Mouse (Mus musculus) heart, postnatal 0 days (tissue): ENCODE measurements at regions not wholly inside any gene's neighbourhood (a gene's known extent, or its start where the extent isn't known, plus 50 kb on each side); places are given as distances from the start of the nearest gene placed in this dataset.

ENCODE experiments used
- ATAC-seq: fragments of 200-750 bp; cut with Nextera tagmentation; 2 replicates; pipeline ENCODE4 v1.8.0; 2017; ENCODE audit warnings: low read depth, moderate number of reproducible peaks, moderate library complexity; ENCODE audit not compliant: insufficient read depth
- DNase-seq: peaks from one replicate; pipeline ENCODE4 v3.0.0-alpha.2; 2016; ENCODE audit warnings: low spot score
- H3K27ac ChIP-seq: fragments of 300-500 bp; sonication (generic); 2 replicates; pipeline ENCODE4 v1.5.1; 2014; ENCODE audit warnings: low read depth, mild to moderate bottlenecking
- H3K27me3 ChIP-seq: fragments of 300-500 bp; sonication (generic); 2 replicates; pipeline ENCODE4 v1.6.1; 2014; ENCODE audit warnings: low read length, mixed read lengths; ENCODE audit not compliant: control insufficient read depth, insufficient read depth
- H3K36me3 ChIP-seq: fragments of 300-500 bp; sonication (generic); replicated peaks from 2 replicates; pipeline ENCODE4 v1.6.1; 2014; ENCODE audit warnings: low read length, mixed read lengths; ENCODE audit not compliant: control insufficient read depth, insufficient read depth
- H3K4me1 ChIP-seq: fragments of 300-500 bp; sonication (generic); 2 replicates; pipeline ENCODE4 v1.6.1; 2014; ENCODE audit warnings: antibody characterized with exemption; ENCODE audit not compliant: control insufficient read depth, insufficient read depth
- H3K4me2 ChIP-seq: fragments of 300-500 bp; sonication (generic); 2 replicates; pipeline ENCODE4 v1.6.1; 2014; ENCODE audit warnings: low read depth, mild to moderate bottlenecking, low read length, moderate library complexity
- H3K4me3 ChIP-seq: fragments of 300-500 bp; sonication (generic); 2 replicates; pipeline ENCODE4 v1.5.1; 2014; ENCODE audit warnings: low read depth, low read length
- H3K9ac ChIP-seq: fragments of 300-500 bp; sonication (generic); replicated peaks from 2 replicates; pipeline ENCODE4 v1.6.1; 2014; ENCODE audit warnings: low read depth, low read length, mixed read lengths
- H3K9me3 ChIP-seq: fragments of 300-500 bp; sonication (generic); replicated peaks from 2 replicates; pipeline ENCODE4 v1.6.1; 2016; ENCODE audit warnings: low read length; ENCODE audit not compliant: control insufficient read depth
- CTCF ChIP-seq: IDR thresholded peaks from 2 replicates; pipeline ENCODE4 v1.5.1; 2016; ENCODE audit warnings: antibody characterized with exemption, control low read depth, low read depth
- EP300 ChIP-seq: IDR thresholded peaks from 2 replicates; pipeline ENCODE4 v1.6.1; 2016; ENCODE audit warnings: antibody characterized with exemption, low read depth
- WGBS: fragments of 180-500 bp; shearing (Covaris S2); extraction: QIAGEN DNeasy Blood & Tissue Kit; methylation state at CpG from one replicate; pipeline ENCODE4 v1.1.7; 2014; 5-methylcytosine and 5-hydroxymethylcytosine counted together

DNA sequence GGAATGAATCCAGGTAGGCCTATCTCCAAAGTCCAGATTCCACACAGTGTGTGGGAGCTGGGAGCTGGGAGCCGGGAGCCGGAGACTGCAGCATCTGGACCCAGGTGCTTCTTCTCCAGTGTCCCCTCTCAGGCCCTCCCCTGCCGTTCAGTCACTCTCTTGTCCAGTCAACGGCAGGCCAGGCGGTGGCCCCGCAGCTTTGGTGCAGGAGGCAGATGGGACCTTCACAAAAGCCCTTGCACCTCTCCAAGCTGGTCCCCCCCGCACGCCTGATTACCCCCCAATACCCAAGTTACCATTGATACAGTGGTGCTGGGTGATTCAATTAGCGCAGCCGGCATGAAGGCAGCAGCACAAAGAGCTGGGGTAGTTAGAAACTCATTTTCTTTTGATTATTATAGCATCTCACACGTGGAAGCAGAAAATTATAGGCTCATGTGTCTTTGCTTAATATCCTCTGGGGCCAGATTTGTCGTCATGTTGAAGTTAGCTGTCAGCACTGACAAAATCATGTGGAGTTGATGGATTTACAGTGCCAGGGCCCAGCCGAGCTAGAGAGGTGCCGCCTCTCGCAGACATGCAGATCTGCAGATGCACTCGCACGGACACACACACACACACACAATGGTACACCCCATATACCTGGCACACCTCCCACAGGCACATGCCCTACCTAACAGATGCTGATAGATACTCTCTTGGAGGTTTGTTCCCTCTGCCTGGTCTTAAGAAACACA is 53.6 kb upstream of the Lhx1 start:
- no peak overlapping the region for H3K4me3 ChIP-seq
- no peak overlapping the region for H3K4me2 ChIP-seq
- H3K9ac ChIP-seq = no peak overlapping the region
- ATAC-seq (no peak), DNase-seq (no peak)
- H3K36me3 ChIP-seq = no peaks in the 10 kb centered on the region
- H3K27me3 ChIP-seq = peaks cover 6% of the 10 kb centered on the region; the same call in 1 of the 2 replicates
- no peaks in the 10 kb centered on the region for H3K9me3 ChIP-seq
- H3K4me1 ChIP-seq = no peaks in the 10 kb centered on the region
- WGBS = 72% methylated on average over 17 of the region's 17 CpGs
- H3K27ac ChIP-seq = no peak overlapping the region
- TF ChIP-seq EP300 (no peak), CTCF (no peak)
